In genomic region chr19:57112231-57112815, GRCm38 (mm10) we compare ENCODE assay signal across 8 mouse cellular contexts.
DNase-seq lines count a peak whose midpoint lies in the region; ATAC-seq lines count a peak whose summit lies in the region.

No protein-coding gene starts in this region.

- no peak overlapping the region for H3K9ac ChIP-seq in heart, embryonic 12.5 days
- H3K9ac ChIP-seq in liver, embryonic 16.5 days (ENCODE audit: low read depth, low read length), result no peak overlapping the region
- no peak overlapping the region for H3K9ac ChIP-seq in liver, embryonic 11.5 days (ENCODE audit: low read depth, low read length)
- H3K9ac ChIP-seq in forebrain, embryonic 16.5 days (replicated peaks; ENCODE audit: low read depth, low read length), result no peak overlapping the region

- H3K36me3 ChIP-seq in heart, embryonic 12.5 days, result peaks cover 4% of the 10 kb centered on the region; the same call in 1 of the 2 replicates
- H3K36me3 ChIP-seq in heart, embryonic 10.5 days, result peaks cover 11% of the 10 kb centered on the region
- H3K36me3 ChIP-seq in liver, embryonic 16.5 days (ENCODE audit: control insufficient read depth, insufficient read depth), result no peaks in the 10 kb centered on the region
- no peaks in the 10 kb centered on the region for H3K36me3 ChIP-seq in liver, embryonic 11.5 days (ENCODE audit: control insufficient read depth, insufficient read depth, low read length)
- H3K36me3 ChIP-seq in forebrain, embryonic 16.5 days (ENCODE audit: control insufficient read depth, insufficient read depth), result no peaks in the 10 kb centered on the region

- DNase-seq in heart, embryonic 10.5 days (ENCODE audit: low spot score), result no peak
- DNase-seq in liver, embryonic 11.5 days (ENCODE audit: low spot score), result no peak
- DNase-seq in cerebellum, adult 18-20 months, result peak; percentile 50 to 71
- DNase-seq in layer of hippocampus, postnatal 36 days, result no peak
- DNase-seq in layer of hippocampus, adult 18-20 months (ENCODE audit: low spot score in 2 of 2), result no peak

- H3K4me3 ChIP-seq in heart, embryonic 12.5 days, result no peak overlapping the region
- no peak overlapping the region for H3K4me3 ChIP-seq in heart, embryonic 10.5 days
- no peak overlapping the region for H3K4me3 ChIP-seq in liver, embryonic 16.5 days (ENCODE audit: low read depth, low read length)
- H3K4me3 ChIP-seq in liver, embryonic 11.5 days (ENCODE audit: low read depth, low read length), result no peak overlapping the region
- no peak overlapping the region for H3K4me3 ChIP-seq in forebrain, embryonic 16.5 days (replicated peaks; ENCODE audit: low read length)

- H3K9me3 ChIP-seq in heart, embryonic 12.5 days (replicated peaks), result no peaks in the 10 kb centered on the region
- no peaks in the 10 kb centered on the region for H3K9me3 ChIP-seq in heart, embryonic 10.5 days
- no peaks in the 10 kb centered on the region for H3K9me3 ChIP-seq in liver, embryonic 16.5 days (replicated peaks; ENCODE audit: control insufficient read depth, low read length)
- no peaks in the 10 kb centered on the region for H3K9me3 ChIP-seq in liver, embryonic 11.5 days (ENCODE audit: control insufficient read depth, low read length)
- no peaks in the 10 kb centered on the region for H3K9me3 ChIP-seq in forebrain, embryonic 16.5 days (ENCODE audit: control insufficient read depth, low read length)

- 59% methylated on average over 8 of the region's 8 CpGs for WGBS in heart, embryonic 12.5 days
- WGBS in heart, embryonic 10.5 days, result 68% methylated on average over 8 of the region's 8 CpGs
- WGBS in liver, embryonic 16.5 days (ENCODE audit: insufficient replicate concordance), result 44% methylated on average over 8 of the region's 8 CpGs
- WGBS in liver, embryonic 11.5 days, result 50% methylated on average over 8 of the region's 8 CpGs
- WGBS in forebrain, embryonic 16.5 days, result 74% methylated on average over 8 of the region's 8 CpGs

- no peak overlapping the region for H3K4me2 ChIP-seq in heart, embryonic 12.5 days
- H3K4me2 ChIP-seq in liver, embryonic 16.5 days (ENCODE audit: low read depth, low read length), result no peak overlapping the region
- H3K4me2 ChIP-seq in liver, embryonic 11.5 days, result no peak overlapping the region
- H3K4me2 ChIP-seq in forebrain, embryonic 16.5 days (ENCODE audit: low read length), result no peak overlapping the region

- peaks cover 41% of the 10 kb centered on the region for H3K4me1 ChIP-seq in heart, embryonic 12.5 days (replicated peaks)
- peaks cover 38% of the 10 kb centered on the region for H3K4me1 ChIP-seq in heart, embryonic 10.5 days
- peaks cover 15% of the 10 kb centered on the region for H3K4me1 ChIP-seq in liver, embryonic 16.5 days (ENCODE audit: control insufficient read depth, low read depth, low read length)
- H3K4me1 ChIP-seq in liver, embryonic 11.5 days (replicated peaks; ENCODE audit: control insufficient read depth, insufficient read depth, low read length), result peaks cover 27% of the 10 kb centered on the region
- H3K4me1 ChIP-seq in forebrain, embryonic 16.5 days (replicated peaks; ENCODE audit: control insufficient read depth, insufficient read depth, low read length), result peaks cover 8% of the 10 kb centered on the region; the same call in 1 of the 2 replicates

- no peaks in the 10 kb centered on the region for H3K27me3 ChIP-seq in heart, embryonic 12.5 days (replicated peaks)
- no peaks in the 10 kb centered on the region for H3K27me3 ChIP-seq in heart, embryonic 10.5 days (ENCODE audit: insufficient read depth, poor library complexity, severe bottlenecking)
- H3K27me3 ChIP-seq in liver, embryonic 16.5 days (ENCODE audit: control insufficient read depth, insufficient read depth, low read depth, low read length), result no peaks in the 10 kb centered on the region
- no peaks in the 10 kb centered on the region for H3K27me3 ChIP-seq in liver, embryonic 11.5 days (replicated peaks; ENCODE audit: control insufficient read depth, insufficient read depth, low read length)
- no peaks in the 10 kb centered on the region for H3K27me3 ChIP-seq in forebrain, embryonic 16.5 days (replicated peaks; ENCODE audit: control insufficient read depth, insufficient read depth, low read length)

- peak overlapping the region; percentile 11; the same call in 1 of the 2 replicates for H3K27ac ChIP-seq in heart, embryonic 12.5 days (ENCODE audit: poor library complexity, severe bottlenecking)
- no peak overlapping the region; the same call in 1 of the 2 replicates for H3K27ac ChIP-seq in heart, embryonic 10.5 days
- H3K27ac ChIP-seq in liver, embryonic 16.5 days (ENCODE audit: low read length), result no peak overlapping the region
- H3K27ac ChIP-seq in liver, embryonic 11.5 days (ENCODE audit: low read depth, low read length), result no peak overlapping the region; the same call in 1 of the 2 replicates
- peak overlapping the region; percentile 5 for H3K27ac ChIP-seq in forebrain, embryonic 16.5 days (ENCODE audit: low read length)

- no peak for ATAC-seq in heart, embryonic 12.5 days (ENCODE audit: insufficient number of reproducible peaks, low FRiP score)
- 0 out of 2 replicates have a peak, but pooled peaks have one; percentile 35 for ATAC-seq in liver, embryonic 16.5 days (ENCODE audit: low read depth)
- no peak for ATAC-seq in liver, embryonic 11.5 days (replicated peaks; ENCODE audit: low FRiP score)
- no peak for ATAC-seq in forebrain, embryonic 16.5 days

Comparison
In these comparisons a context has a peak if more than half of its experiments do, and no peak if none do; other contexts are left out.
1. H3K27ac ChIP-seq: peak in heart, embryonic 12.5 days (single experiment) and forebrain, embryonic 16.5 days (single experiment); none in heart, embryonic 10.5 days (single experiment), liver, embryonic 16.5 days (single experiment) and liver, embryonic 11.5 days (single experiment).
2. DNase-seq: peak in cerebellum, adult 18-20 months (2 of 2); none in heart, embryonic 10.5 days (single experiment), liver, embryonic 11.5 days (single experiment), layer of hippocampus, postnatal 36 days (0 of 2) and layer of hippocampus, adult 18-20 months (0 of 2).